Mouse (Mus musculus) granulocyte monocyte progenitor cell, adult 5-6 weeks (primary cell): ENCODE results near the gene Spg21. TPM values are rescaled to one million over a fixed set of nuclear protein-coding genes. Genes with fewer than 3 reads are reported as not detected.

ENCODE experiments used
- ATAC-seq: replicated peaks from 2 replicates; pipeline ENCODE4 v1.8.0; 2016; ENCODE audit warnings: mild to moderate bottlenecking, moderate TSS enrichment, inconsistent platforms; ENCODE audit not compliant: poor library complexity, severe bottlenecking
- total RNA-seq, 2 experiments: library from RNA; stranded (forward) in 1 of 2; stranded (reverse) in 1 of 2; fragments of 200-712, 200-1000 nt in 1 of 2; fragments of >200 nt in 1 of 2; fragmentation: Nextera tagmentation in 1 of 2; gene quantifications; 2 replicates each; pipeline ENCODE4 v1.2.3; 2014 to 2017

Gene Spg21
- total RNA-seq, 2 experiments from 2014 or later: 81.6 to 82.2 TPM

- ATAC-seq: peak; percentile 16
Measured at GRCm38 (mm10) chr9:65532986-65533385, 72.2 kb downstream of the Spg21 start.

- no peak for ATAC-seq
Measured at GRCm38 (mm10) chr9:65534111-65534510, 73.4 kb downstream of the Spg21 start.

GRCm38 (mm10) chr9:65535191-65535722 lies 74.5 kb downstream of the Spg21 start:
- ATAC-seq: peak; percentile 71

GRCm38 (mm10) chr9:65535789-65536469 lies 75.2 kb downstream of the Spg21 start:
- peak; percentile 75 for ATAC-seq

- no peak for ATAC-seq
Measured at GRCm38 (mm10) chr9:65536491-65536890, 75.7 kb downstream of the Spg21 start.

Other genes starting within 250 kb of the Spg21 start
- gene Cilp, start 195.8 kb upstream of the Spg21 start, total RNA-seq (2014; fragmentation: Nextera tagmentation): not detected in 2 replicates
- gene Cilp, start 195.8 kb upstream of the Spg21 start, total RNA-seq (2017): not detected in 2 replicates
- 15.8 and 24.0 TPM in 2 replicates for gene Clpx, start 166.7 kb upstream of the Spg21 start, total RNA-seq (2014; fragmentation: Nextera tagmentation)
- 44.3 and 51.7 TPM in 2 replicates for gene Clpx, start 166.7 kb upstream of the Spg21 start, total RNA-seq (2017)
- gene Pdcd7, start 114.8 kb upstream of the Spg21 start, total RNA-seq (2014; fragmentation: Nextera tagmentation): 11.3 and 14.7 TPM in 2 replicates
- 23.0 and 40.2 TPM in 2 replicates for gene Pdcd7, start 114.8 kb upstream of the Spg21 start, total RNA-seq (2017)
- not detected in 2 replicates for gene Ubap1l, start 99.9 kb upstream of the Spg21 start, total RNA-seq (2014; fragmentation: Nextera tagmentation)
- gene Ubap1l, start 99.9 kb upstream of the Spg21 start, total RNA-seq (2017): not detected in 2 replicates
- 0.85 TPM in 1 of 2 replicates, not detected in the other for gene Kbtbd13, start 69.3 kb upstream of the Spg21 start, total RNA-seq (2014; fragmentation: Nextera tagmentation)
- gene Kbtbd13, start 69.3 kb upstream of the Spg21 start, total RNA-seq (2017): 0.31 and 0.52 TPM in 2 replicates
- gene Rasl12, start 62.4 kb upstream of the Spg21 start, total RNA-seq (2014; fragmentation: Nextera tagmentation): 0.21 TPM in 1 of 2 replicates, not detected in the other
- gene Rasl12, start 62.4 kb upstream of the Spg21 start, total RNA-seq (2017): not detected in 2 replicates
- gene Slc51b, start 38.0 kb upstream of the Spg21 start, total RNA-seq (2014; fragmentation: Nextera tagmentation): not detected in 2 replicates
- gene Slc51b, start 38.0 kb upstream of the Spg21 start, total RNA-seq (2017): not detected in 2 replicates
- 17.9 and 35.8 TPM in 2 replicates for gene Mtfmt, start 25.2 kb upstream of the Spg21 start, total RNA-seq (2014; fragmentation: Nextera tagmentation)
- gene Mtfmt, start 25.2 kb upstream of the Spg21 start, total RNA-seq (2017): 23.5 and 24.2 TPM in 2 replicates
- gene Ankdd1a, start 59.2 kb downstream of the Spg21 start, total RNA-seq (2014; fragmentation: Nextera tagmentation): not detected in 2 replicates
- gene Ankdd1a, start 59.2 kb downstream of the Spg21 start, total RNA-seq (2017): not detected in 2 replicates
- gene Plekho2, start 119.1 kb downstream of the Spg21 start, total RNA-seq (2014; fragmentation: Nextera tagmentation): 15.4 and 20.2 TPM in 2 replicates
- gene Plekho2, start 119.1 kb downstream of the Spg21 start, total RNA-seq (2017): 7.1 and 12.6 TPM in 2 replicates
- gene Pif1, start 126.2 kb downstream of the Spg21 start, total RNA-seq (2014; fragmentation: Nextera tagmentation): 5.3 and 5.4 TPM in 2 replicates
- 8.7 and 13.2 TPM in 2 replicates for gene Pif1, start 126.2 kb downstream of the Spg21 start, total RNA-seq (2017)
- gene Rbpms2, start 168.7 kb downstream of the Spg21 start, total RNA-seq (2014; fragmentation: Nextera tagmentation): 7.5 TPM in 1 of 2 replicates, not detected in the other
- gene Rbpms2, start 168.7 kb downstream of the Spg21 start, total RNA-seq (2017): 0.67 TPM in 1 of 2 replicates, not detected in the other
- gene Oaz2, start 207.1 kb downstream of the Spg21 start, total RNA-seq (2014; fragmentation: Nextera tagmentation): 33.6 and 40.3 TPM in 2 replicates
- gene Oaz2, start 207.1 kb downstream of the Spg21 start, total RNA-seq (2017): 35.3 and 44.5 TPM in 2 replicates